Mouse (Mus musculus) c-Kit-positive CD71-negative TER-119-negative erythroid progenitor cells, embryonic 14.5 days (primary cell): ENCODE results near the gene Lrrc38.
A peak's percentile ranks its signal among the peaks of the same experiment; 100 is the strongest.
"Not testable (repeated sequence)": the region's sequence is repeated elsewhere in the genome, so short reads cannot be mapped to it uniquely, and the experiment has no call there.

Experiments used
- DNase-seq: peaks from one replicate; pipeline ENCODE4 v3.0.0-alpha.2; 2013; ENCODE audit warnings: low read depth

Lrrc38 gene

DNA sequence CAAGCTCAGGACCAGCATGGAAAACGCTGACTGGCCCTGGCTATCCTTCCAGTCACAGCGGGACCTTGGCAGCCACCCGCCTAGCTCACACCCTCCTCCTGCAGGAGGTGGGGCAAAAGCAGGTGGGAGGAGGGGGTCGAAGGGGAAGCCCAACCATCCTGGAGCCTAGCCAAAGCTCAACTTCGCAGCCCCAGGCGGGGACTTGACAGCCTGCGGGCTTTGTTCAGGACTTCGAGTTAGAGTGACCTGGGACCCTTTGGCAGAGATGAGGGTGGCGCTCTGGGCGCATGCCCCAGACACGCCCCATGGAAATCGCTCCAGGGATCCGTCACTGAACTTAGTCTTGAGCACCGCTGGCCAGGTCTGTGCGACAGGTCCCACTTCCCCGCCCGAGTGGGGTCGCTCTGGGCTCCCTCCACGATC, at the start of gene Lrrc38:
Gene Lrrc38, plus strand, starts transcription at position 274 of the 423 bp plus-strand sequence.
- no peak for DNase-seq

DNA sequence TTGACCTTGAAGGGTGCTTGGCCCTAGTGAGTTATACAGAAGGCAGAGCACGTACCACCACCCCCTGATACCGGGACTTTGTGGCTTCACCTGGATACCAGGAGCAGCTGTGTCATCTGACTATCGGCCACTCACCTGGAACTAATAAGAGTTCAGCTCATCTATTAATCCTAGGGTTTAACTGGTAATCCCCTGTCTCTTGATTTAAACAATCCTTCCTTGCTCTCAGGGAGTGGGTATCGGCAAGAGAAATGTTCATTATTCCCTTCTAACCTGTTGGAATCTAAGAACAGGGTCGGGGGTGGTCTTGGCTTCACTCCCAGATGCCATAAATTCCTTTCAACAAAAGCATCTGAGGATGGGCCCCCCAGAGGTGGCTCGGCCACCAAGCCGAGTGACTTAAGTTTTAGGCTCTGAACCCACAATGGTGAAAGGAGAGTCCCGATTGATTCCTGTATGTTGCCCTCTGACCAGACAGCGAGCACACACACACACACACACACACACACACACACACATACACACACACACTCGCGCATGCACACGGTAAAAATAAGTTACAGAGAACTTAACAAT, 49.4 kb upstream of the Lrrc38 start:
- no peak for DNase-seq

DNA sequence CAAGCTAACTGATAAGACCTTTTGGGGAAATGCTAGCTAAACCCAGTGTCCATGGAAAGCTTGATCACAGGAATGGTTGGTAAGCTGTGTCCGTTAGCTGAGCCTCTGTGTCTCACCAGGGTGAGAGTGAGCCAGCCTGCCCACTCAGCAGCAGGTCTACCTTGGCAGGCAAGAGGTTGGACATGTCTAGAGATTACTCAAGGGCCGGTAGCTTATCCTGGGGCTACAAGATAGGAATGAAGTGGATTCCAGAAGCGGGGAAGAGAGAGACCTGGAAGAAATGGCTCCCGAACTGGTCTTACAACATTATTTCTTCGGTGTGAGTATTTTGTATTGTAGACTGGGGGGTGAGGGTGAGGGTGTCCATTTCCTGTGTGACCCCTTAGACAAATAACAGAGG, 48.5 kb upstream of the Lrrc38 start:
- DNase-seq, result no peak

DNA sequence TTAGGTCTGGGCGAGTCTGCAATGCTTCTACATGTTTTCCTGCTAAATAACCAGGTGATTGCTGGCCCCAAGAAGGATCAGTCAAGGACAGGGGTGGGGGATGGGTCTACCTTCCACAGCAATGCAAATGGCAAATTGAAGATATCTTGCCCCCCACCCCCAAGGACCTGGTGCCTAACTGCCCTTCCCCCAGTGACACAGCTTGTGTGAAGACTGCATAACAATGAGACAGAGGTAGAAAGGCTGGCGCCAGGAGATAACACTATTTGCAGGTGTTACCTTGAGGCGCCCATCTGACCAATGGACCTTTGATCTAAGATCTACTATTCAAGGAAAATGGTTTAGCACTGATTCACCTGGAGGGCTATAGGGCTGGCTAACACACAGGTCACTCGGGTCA, 47.7 kb upstream of the Lrrc38 start:
- DNase-seq, result no peak

DNA sequence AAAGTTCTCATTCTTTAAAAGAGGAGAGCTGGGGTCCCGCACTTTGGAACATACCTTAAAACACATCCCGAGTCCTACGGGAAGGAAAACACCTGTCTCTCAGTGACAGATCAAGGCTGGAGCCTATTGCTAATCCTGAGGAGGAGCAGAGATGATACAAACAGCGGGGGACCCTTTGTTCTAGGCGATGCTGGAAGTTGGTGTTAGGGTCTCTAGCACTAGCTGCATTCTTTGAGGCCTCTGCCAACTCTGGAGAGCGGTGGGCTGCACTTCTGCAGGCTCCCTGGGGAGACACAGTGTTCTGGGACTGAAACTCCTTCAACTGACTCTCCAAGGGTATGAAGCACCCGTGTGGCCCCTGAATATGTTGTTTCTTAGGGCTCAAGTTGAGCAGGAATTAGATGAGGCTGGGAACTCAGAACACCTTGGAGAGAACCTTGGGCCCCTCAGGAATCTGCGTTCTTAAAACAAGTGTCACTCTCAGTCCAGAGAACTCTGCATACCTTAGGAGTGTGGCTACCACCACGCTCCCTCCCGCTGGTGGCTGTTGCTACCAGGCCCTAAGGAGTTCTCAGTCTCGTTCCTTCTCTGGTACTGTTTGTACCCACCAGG, 47.2 kb upstream of the Lrrc38 start:
- DNase-seq, result no peak

DNA sequence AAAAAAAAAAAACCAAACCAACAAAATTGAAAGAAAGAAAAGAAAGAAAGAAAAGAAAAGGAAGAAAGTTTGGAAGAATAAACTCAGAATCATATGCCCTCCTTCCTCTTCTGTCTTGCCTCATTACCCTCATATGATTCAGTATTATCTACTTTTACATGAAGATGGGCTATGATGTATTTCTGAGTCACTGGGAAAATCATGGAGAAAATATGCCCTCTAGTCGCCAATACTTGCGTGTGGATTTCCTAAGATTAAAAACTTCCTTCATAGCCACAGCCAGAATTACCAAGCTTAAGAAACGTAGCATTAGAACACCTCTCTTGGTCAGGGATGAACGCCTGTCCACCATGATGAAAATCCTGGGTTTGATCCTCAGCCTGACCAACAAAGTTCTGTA, 44.5 kb upstream of the Lrrc38 start:
- no peak for DNase-seq

DNA sequence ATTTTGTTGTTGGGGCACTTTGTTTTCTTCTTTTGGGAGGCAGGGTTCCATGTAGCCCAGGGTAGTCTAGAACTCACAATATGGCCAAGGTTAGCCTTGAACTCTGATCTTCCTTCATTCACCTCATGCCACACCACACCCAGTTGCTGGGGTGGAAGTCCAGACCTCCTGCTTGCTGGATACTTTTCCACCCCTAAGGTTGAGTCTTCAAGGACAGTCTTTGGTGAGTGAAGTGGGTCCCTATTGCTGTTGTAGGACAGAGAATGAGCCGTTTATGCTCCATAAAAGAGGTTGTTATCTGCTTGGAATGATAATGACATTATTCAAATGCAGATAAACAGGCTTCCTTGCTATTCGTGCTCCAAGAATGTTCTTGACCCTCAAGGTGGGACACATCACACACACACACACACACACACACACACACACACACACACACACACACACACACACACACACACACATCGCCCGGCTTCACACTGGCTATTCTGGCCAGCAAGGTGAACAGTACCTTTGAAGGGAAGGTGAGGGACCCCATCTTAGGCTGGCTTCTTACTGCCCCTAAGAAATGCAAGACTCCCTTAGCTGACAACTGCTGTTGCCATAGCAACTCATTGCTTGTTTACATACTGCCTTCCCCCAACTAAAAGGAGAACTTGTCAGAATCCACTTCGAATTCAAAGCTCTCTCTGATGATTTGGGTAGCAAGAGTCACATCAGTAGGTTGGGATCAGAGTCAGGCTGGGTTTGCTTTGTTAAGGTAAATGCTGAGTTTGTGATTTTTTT, 43.4 kb upstream of the Lrrc38 start:
- no peak for DNase-seq

DNA sequence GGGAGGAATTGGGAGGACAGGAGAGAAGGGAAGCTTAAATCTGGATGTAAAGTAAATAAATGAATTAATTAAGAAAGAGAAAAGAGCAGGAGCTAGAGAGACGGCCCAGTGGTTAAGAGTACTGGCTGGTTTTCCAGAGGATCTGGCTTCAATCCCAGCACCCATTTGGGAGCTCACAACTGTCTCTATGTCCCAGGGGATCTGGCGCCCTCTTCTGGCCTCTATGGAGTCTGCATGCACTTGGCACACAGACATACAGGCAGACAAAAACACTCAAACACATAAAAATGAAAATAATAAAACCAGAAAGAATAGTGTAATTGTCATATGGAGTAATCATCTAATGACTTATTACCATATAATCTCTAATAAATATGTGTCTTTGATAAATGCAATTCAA, 38.2 kb upstream of the Lrrc38 start:
- no peak for DNase-seq

DNA sequence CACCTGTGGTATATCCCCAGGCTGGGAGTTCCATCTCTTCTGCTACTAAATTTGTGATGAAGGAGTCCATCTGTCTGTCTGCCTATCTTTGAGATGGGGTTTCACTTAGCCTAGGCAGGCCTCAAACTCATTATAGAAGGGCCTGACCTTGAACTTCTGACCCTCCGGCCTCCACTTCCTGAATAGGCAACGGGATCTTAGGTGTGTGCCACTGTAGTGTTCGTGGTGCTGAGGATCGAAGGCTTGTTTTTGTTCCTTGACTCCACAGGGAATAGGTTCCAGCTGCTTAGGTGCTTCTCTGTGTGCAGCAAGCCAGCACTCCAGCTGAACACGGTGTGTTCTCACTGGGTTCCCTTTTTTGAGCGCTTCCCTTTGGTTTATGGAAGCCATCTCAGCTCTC, 36.3 kb upstream of the Lrrc38 start:
- DNase-seq, result no peak

DNA sequence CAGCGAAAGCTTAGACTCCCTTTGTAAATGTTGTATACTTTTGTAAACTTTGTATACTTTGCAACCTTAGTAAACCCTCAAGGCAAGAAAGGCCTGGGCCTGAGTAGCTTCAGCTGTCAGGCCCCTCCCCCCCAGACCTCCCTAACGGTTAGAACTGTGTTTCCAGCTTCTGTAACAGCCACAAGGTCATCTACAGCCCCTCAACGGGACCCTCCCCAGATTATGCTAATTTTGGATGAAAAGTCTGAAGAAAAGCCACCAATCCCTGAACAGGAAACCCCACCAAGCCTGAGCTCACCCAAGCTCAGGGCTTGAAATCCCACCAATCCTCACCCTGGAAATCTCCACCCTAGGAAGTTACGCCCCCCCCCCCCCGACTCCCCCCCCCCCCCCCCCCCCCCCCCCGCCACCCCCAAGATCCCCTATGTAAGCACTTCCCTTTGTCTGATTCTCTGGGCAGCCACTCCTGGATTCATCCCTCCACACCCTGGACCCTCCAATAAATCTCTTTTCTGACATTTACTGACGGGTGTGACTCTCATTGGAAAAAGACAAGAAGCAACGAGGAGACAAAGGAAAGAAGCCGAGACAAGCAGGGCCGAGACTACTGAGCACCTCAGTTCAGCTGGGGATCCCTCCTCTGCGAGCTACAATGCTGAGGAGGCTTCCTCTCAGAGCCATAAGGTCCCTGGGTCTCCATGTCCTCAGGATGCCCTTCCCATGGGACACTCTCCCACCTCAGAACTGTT, 25.2 kb upstream of the Lrrc38 start:
- DNase-seq, result no peak

DNA sequence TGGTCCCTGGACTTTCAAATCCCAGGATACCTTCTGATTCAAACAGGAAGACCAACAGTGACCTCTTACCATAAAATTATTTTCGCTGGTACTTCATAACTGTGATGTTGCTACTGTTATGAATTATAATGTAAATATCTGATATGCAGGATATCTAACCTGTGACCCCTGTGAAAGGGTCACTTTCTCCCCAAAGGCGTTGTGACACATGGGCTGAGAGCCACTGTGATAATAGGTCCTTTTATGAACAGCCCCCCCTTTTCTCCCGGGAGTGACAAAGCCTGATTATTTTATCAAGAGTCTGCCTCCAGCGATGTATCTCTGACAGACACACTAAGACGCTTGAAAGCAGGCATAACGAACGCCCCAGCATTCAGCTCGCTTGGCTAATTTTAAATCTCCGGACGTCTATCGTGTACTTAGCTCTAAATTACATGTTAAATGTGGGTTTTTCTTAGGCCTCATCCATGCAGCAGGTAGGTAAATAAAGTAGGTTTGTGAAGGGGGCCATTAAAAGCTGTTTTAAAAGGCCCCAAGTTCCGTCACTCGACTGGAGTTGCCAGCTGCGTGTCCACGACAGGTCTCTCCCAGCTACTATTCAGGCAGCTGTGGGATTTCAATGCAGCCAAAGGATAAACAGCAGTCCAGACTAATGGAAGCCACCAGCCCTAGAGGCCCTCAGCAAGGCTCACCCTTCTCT, 24.5 kb upstream of the Lrrc38 start:
- no peak for DNase-seq

DNA sequence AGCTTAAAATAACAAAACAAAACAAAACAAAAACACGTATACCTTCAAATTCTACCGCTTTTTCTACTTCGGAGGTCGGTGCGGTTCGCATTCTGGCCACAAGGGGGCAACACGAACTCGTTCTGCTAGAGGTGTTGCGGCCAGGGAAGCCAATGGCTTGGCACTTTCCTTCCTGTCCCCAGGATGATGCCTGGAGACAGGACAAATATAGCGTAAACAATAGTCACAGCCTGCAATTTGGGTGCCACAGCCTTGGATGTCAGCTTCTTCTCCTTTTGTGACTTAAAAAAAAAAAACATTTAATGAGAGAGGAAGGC, 24.0 kb upstream of the Lrrc38 start:
- DNase-seq, result peak; percentile 33

DNA sequence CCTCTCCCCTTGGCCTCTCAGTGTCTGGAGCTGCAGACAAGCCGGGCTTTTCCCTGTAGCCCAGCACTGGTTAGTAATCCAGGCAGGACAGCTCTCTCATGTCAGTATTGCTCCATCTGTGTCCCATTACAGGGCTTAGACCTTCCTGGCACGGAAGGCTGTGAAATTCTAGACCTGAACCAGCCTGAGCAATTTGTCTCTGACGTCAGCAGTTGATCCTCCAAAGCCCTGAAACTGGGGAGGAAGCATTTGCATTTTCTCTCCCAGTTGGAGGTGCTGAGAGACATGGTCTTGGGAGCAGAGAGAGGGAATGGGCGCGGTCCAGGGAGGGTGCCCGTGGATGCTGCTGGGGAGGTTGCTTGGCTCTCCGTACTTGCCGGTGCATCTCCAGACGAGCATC, 19.0 kb upstream of the Lrrc38 start:
- no peak for DNase-seq

DNA sequence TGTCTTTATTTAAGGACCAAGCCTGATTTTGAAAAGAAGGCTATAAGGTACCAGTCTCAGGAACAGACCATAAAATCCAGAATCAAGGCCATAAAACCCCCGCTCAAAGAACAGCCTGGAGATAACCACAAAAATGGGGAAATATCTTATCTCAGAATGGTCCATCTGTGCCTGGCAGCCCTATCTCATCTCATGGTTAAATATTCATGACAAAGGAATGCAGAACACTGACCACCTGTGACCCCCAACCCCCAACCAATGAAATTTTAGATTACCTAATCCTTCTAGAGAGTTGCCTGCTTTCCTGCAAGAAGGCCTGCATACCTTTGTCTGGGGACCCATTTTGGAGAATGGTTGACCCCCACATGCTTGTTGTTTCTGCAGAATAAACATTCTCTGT, 17.8 kb upstream of the Lrrc38 start:
- DNase-seq, result no peak

DNA sequence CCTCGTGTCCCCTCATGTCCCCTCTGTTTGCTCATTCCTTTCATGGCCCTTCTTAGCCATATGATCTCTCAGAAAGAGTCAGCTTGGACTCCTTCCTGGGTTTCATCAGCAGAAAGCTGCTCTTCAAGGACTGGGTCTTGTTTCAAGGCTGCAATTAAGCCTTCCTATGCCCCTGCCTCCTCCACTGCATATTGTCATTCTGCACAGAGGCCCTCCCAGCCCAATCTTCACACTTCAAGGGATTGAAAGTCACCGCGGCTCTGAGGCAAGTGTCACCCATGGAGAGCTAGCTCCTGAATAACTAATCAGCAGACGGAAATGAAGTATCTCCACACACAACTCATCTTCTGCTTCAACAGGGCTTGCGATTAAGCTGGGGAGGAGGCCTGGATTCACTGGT, 15.4 kb upstream of the Lrrc38 start:
- no peak for DNase-seq

DNA sequence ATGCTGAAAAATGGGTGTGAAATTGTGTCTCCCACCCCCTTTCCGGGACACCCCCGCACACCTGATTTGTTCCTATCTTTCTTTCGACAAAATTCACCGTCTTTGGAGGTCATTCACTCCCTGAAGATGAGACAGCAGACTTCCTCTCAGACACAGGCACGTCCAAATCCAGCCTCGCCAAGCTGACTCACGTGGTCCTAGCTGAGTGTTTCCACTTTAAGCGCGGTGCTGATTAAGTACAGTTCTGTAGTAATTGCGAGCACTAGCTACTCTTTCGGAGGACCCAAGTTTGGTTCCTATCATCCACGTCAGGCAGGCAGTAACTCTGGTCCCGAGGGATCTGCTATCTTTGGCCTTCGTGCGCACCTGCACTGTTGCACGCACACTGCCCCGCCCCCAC, 14.6 kb upstream of the Lrrc38 start:
- DNase-seq, result no peak

DNA sequence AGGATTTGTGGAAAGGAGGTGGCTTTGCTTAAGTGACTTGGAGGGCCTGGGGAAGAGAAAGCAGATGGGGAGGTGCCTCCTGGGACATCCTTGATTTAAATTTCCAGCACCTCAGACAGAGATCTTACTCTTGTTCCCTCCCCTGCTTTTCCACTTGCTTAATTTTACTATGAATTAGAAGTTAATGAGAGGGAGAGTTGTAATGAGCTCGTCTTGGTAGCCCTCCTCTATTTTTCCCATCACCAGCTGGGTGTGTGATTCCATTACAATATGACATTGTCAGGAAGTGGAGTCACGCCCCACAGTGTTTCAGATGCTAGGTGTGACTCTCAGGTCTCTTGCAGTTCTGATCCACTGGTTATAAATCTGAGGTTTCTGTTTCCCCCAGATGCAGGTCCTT, 13.5 kb upstream of the Lrrc38 start:
- no peak for DNase-seq

DNA sequence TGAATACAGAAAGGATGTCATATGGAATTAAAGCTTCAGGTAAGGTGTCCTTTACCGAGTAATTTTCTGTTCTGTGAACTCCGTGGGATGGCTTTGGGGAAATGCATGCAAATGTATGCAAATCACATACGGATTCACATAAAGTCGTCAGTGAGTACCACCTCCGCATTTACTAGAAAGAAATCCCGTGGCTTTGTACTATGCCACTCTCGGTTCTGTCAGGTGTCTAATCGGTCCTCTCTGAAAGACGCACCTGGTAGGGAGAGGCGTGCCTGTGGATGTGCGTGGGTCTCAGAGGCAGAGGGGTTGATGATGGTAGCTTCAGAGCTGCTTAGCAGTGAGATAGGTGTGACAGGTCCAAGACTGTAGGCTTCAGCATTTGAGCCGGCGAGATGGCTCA, 9.7 kb upstream of the Lrrc38 start:
- no peak for DNase-seq

DNA sequence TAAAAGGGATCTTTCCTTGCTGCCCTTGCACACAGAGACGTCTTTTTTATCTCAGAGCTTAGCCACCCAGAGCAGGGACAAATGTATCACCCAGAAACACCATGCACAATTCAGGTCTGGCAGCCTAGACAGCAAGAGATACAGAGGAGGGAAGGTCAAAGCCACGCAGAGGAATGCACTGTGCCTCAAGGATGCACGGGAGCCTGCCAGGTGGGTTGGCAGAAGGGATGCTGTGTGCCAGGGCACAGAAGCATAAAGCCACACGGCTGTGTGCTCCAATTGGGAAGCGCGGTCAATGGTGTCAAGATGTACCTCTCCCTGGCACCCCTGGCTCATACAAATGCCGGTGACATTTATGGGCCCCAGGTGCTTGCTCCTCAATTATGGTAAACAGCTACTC, 8.1 kb upstream of the Lrrc38 start:
- no peak for DNase-seq

DNA sequence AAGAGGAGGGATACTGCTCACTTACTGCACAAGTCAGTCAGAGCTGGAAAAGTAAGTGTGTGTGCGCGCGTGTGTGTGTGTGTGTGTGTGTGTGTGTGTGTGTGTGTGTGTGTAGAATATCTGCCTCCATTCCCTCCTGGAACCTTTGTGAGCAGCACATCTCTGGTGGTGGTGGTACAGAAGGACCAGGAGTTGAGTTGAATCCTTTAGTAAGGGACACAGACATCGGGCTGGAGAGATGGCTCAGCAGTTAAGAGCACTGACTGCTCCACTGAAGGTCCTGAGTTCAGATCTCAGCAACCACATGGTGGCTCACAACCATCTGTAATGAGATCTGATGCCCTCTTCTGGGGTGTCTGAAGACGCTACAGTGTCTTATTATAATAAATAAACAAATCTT, 4.1 kb upstream of the Lrrc38 start:
- not testable (repeated sequence) for DNase-seq

DNA sequence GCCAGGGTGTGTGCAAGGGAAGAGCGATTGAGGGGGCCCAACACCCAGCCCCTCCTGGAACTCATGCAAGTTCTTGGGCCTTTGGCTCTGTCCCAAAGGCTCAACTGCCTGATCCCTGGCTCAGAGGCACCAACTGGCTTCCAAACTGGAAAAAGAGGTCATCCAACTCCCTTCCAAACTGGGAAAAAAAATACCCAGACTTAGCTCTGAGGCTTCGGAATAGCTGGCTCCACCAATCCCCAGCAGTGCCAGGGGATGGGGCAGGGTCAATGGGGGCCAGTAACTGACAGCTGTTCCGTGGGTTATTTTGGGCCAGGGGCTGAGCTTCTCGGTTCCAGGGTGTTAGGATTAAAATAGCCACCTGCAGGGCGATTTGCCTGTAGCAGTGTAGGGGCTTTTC, 879 bp upstream of the Lrrc38 start:
- DNase-seq, result no peak
